Mouse (Mus musculus) frontal cortex, postnatal 25 days (tissue): Measurements from ENCODE around the gene Drd4.

Source experiments
- DNase-seq, 2 experiments: peaks; one replicate each; pipeline ENCODE4 v3.0.0; 2022; ENCODE audit warnings: low spot score in 2 of 2

Gene Drd4

DNA sequence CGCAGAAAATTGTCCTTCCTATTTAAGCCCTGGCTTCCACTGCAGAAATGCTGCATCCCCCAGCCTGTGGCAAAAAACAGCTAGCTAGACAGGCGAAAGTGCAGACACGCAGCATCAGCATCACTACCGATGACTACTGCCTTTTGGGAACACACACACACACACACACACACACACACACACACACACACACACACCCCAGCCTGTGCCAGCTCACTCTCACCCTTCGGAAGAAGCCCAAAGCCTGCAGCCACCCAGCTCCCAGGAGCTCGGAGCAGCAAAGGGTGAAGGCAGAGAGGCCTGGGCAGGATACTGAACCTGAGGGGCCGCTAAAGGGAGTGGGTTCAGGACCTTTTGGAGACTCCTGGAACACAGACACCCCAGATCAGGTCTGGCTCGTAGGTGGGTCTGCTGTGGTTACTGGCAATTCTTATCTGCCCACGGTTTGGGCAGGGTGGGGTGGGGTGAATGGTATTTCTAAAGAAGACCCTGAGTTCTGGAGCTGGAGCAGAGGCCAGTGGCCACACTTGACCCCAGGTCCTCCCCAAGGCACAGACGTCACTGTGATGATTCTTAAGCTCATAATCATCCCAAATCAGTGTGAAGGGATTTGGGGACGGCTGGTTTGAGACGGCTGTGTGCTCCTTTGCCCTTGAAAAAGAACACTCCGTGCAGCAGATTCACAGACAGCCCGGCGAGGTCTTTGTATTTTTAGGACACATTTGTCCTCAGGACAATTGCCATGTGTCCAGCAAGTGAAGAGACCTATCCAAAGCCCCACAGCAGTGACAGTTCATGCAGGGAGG lies 980 bp downstream of the Drd4 start:
- no peak for DNase-seq

DNA sequence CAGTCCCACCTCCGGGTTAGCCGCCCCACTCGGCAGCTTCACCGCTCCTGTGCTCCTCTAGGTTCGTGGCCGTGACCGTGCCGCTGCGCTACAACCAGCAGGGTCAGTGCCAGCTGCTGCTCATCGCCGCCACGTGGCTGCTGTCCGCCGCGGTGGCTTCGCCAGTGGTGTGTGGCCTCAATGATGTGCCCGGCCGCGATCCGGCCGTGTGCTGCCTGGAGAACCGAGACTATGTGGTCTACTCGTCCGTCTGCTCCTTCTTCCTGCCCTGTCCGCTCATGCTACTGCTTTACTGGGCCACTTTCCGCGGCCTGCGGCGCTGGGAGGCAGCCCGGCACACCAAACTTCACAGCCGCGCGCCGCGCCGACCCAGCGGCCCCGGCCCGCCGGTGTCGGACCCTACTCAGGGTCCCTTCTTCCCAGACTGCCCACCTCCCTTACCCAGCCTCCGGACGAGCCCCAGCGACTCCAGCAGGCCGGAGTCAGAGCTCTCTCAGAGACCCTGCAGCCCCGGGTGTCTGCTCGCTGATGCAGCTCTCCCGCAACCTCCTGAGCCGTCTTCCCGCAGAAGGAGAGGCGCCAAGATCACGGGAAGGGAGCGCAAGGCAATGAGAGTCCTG lies 2.2 kb downstream of the Drd4 start:
- no peak for DNase-seq

DNA sequence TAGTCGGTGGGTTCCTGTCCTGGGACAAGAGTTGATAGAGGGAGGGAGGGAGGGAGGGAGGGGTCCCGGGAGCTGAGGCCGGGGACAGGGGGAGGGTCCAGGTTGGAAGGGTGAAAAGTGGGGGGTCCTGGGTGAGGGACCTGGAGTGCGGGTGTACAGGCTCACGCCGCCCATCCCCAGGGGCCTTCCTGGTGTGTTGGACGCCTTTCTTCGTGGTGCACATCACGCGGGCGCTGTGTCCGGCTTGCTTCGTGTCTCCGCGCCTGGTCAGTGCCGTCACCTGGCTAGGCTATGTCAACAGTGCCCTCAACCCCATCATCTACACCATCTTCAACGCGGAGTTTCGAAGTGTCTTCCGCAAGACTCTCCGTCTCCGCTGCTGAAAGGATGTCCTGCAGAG lies 2.7 kb downstream of the Drd4 start:
- no peak for DNase-seq

DNA sequence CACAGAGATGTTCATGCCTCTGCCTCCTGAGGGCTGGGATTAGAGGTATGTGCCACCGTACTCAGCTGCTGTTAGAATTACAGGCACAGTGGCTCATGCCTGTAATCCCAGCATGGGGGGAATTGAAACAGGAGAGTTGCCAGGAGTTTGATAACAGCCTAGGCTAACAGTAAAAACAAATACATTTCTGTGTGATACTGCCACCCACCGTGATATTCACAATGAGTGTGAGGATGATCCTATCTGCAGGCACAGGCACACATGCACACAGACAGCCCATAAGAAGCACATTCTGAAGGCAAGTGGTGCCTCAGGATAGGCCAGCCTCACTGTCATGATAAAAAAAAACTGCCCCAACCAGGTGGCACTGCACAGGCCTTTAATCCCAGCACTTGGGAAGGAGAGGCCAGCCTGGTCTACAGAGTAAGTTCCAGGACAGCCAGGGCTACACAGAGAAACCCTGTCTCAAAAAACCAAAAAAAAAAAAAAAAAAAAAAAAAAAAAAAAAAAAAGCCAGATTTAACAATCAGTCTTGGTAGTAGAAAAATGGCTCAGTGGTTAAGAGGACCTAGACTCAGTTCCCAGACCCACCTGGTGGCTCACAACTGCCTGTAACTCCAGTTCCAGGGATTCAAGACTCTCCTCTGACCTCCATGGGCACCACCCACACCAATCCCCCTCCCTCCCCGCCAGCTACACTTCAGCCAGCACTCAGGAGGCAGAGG lies 6.3 kb downstream of the Drd4 start:
- no peak for DNase-seq

DNA sequence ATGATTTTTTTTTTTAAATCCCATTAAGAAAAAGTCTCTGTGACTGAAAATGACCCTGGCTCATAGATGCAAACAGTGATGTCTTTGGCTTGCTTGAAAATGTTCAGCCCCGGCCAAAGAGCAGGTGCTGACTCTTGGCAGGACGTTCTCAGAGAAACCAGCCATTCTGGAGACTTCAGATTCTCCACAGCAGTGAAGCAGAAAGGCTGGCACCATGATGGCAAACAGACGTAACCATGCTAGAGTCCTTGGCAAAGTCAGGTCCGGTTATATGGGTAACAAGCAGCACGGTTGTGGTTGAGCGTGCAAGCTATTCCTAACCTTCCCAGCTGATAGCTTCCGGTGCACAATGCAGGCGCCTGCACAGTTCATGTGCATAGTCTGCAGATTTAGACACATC lies 7.4 kb downstream of the Drd4 start:
- DNase-seq, result no peak

DNA sequence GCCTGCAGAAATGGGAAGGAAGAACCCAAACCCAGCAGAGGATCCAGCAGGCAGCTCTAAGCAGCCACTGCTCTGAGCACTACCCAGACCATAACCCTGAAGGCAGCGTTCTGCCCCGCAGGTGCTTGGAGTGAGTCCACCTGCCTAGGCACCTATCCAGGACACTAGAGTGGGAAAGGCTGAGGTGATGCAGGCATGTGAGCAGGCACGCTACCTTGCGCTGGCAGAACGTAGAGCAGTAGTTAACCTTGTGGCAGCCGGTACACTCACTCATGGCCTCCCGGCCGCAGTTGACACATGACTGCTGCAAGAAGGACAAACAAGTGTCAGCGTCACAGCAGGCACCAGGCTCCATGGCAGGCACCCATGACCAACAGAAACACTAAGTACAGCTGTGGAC lies 9.6 kb downstream of the Drd4 start:
- DNase-seq, result no peak

DNA sequence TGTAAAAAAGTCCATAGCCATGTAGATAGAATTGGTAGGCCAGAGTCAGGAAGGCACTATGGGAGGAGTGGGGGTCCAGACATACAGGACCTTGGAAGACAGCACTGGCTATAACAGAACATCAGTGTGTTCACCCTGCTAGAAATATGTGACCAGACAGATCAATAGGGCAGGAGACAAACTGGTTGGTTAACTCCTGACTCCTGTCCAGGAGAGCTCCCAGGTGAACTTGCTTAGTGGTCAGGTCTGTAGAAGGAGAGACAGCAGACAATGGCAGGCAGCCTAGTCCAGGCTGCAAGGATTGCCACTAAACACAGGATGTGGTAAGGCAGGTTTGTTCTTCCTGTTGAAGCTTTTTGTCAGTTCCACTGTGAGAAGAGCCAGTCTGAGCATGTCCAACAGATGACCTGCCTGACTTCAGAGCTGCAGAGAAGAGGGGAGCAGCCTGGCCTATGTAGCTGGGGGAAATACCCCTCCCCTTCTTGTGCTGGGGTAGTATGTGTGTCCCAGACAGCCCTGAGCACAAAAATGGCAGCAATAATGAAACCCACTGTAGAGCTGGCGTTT lies 11.0 kb downstream of the Drd4 start:
- DNase-seq, result no peak

DNA sequence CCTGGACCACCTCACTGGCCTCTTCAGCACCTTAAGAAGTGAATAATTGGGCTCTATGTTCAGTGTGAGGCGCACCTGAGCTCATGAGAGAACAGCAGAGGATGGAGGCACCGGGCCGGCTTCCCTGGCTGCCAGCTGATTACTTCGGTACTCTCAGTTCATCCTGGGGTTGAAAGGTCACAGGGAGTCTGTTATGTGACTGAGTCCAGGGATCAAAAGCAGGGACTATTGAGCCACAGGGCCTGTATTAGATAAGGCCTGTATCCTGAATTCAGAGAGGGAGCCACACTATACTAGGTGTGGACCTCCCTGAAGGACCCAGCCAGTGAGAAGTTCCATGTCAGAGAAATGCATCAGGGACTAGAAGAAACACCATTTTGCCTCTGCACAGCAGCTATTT lies 12.7 kb downstream of the Drd4 start:
- no peak for DNase-seq

DNA sequence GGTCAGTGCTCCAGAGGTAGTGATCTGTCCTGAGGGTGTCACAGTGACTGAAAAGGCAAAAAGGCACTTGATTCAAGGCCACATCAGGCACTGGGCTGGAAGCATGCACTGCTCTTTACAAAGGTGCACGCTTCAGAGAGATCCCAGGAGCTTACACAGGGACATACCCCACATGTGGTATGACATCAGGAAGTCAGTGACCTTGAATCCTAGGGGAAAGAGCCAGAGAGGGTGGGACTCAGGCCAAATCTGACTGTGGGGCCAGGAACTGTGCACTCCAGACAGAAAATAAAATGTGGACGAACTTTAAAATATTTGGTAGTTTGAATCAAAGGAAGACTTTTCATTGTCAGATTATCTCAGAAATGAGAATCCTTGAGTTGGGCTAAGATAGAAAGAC lies 22.6 kb downstream of the Drd4 start:
- no peak for DNase-seq

DNA sequence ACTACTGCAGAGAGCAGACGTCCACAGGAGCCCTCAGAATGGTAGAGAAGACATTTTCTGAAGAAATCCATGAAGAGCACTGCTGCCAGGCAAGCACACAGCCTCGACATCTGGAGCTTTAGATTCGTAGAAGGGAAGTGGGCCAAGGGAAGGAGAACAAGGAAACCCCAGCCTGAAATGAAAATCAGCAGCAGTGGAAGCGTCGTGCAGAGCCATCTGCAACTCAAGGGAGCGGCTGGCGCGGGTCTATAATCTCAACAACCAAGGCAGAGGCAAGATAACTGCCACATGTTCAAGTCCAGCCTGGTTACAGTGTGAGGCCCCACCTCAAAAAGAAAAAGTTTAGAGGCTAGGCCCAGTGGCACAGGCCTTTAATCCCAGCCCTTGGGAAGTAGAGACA lies 23.3 kb downstream of the Drd4 start:
- DNase-seq, result no peak

DNA sequence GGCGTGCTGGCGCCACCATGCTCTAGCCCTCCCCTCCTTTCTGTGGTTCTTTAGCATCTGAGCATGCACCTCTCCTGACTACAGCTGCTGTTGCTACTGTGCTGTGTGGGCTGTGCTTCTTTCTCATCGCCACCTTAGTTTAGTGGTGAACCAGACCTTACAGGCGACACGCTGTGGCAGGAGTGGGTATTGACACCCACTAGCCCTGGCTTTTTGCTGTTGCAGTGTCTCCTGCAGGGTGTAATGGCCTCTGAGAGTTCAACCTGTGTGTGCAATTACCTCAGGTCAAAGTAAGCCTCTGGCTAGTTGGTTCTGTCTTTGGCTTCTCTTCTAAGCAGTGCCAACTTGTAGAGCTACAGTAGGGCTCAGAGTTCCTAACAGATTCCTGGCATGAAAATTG lies 24.2 kb downstream of the Drd4 start:
- no peak for DNase-seq

DNA sequence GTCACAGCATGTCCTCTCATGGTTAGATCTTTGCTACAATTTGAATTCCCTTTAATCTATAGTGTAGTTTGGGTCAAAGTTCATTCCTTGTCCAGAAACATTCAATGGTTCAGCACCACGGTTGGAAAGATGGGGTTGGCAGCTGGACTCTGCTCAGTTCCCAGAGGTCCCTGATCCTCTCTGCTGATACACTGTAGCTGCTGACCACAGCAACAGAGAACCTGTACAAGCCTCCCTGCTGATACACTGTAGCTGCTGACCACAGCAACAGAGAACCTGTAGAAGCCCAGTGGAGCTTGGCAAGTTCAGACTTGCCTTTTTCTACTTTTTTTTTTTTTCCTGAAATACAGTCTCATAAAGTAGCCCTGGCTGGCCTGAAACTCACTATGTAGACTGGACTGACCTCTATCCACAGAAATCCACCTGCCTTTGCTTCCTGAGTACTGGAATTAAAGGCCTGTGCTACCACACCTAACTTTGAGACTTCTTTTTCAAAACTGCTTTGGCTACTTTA lies 25.9 kb downstream of the Drd4 start:
- no peak for DNase-seq

DNA sequence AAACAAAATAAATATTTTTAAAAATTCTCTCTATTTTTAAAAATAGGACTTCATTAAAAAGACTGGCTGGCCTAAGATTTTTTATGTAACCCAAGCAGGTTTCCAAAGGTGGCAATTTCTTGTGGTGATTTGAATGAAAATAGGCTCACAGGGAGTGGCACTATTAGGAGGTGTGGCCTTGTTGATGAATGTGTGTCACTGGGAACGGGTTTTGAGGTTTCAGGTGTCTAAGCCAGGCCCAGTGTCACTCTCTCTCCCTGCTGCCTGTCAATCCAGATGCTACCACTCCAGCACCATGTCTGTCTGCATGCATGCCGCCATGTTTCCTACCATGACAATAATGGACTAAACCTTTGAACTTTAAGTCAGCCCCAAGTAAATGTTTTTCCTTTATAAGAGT lies 27.6 kb downstream of the Drd4 start:
- DNase-seq, result no peak

DNA sequence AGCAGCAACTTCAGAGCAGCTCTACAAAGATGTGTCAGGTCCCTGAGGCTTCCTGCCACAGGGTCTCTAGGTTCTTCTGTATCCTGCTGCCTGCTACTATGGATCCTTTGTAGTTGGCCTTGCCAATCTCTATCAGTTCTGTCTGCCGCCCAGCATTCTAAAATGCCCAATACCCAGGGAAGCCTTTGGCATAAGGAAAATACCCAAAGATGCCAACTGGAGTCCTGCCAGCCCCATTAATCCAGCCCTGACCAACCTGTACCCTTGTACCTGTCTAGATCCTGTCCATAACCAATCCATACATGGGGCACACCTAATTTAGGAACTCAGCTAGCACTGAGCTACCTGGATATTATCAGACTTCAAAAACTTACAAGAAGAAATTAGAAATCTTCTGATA lies 32.9 kb downstream of the Drd4 start:
- DNase-seq, result no peak

DNA sequence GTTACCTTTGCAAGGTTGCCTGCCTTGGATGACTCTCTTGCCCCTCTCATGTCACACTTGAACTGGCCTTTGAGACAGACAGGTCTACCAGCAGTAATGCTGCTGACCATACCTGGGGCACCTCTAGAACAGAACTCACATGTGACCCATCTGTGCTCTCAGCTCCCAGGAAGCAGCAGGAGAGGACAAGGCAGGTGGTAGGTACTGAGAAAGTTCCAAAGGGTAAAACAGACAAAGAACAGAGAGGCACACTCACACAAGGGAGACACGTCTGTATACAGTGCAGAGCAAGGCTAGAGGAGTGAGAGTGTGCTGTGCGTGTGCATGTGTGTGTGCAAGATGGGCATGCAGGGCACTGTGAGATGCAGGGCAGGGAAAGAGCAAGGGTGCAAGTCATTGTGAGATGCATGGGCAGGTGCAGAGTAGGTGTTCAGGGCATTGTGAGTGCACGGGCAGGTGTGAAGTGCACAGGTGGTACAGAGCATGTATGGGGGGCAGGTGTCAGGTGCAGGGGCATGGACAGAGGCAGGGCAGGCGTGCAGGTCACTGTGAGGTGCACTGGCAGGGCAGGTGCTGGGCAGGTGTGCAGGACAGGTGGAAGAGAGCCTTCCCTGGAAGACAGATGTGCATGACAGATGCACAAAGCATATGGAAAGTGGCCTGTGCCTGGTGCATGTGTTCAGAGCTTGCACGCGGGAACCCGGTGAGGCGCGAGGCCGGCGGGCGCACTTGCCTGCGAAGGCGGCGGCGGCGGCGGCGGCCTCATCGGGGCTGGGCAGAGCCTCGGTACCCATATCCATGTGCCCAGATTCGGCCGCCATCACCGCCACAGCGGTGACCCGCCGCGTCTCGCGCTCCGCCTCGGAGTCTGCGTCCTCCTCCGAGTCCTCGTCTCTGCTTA lies 35.0 kb downstream of the Drd4 start:
- no peak for DNase-seq

DNA sequence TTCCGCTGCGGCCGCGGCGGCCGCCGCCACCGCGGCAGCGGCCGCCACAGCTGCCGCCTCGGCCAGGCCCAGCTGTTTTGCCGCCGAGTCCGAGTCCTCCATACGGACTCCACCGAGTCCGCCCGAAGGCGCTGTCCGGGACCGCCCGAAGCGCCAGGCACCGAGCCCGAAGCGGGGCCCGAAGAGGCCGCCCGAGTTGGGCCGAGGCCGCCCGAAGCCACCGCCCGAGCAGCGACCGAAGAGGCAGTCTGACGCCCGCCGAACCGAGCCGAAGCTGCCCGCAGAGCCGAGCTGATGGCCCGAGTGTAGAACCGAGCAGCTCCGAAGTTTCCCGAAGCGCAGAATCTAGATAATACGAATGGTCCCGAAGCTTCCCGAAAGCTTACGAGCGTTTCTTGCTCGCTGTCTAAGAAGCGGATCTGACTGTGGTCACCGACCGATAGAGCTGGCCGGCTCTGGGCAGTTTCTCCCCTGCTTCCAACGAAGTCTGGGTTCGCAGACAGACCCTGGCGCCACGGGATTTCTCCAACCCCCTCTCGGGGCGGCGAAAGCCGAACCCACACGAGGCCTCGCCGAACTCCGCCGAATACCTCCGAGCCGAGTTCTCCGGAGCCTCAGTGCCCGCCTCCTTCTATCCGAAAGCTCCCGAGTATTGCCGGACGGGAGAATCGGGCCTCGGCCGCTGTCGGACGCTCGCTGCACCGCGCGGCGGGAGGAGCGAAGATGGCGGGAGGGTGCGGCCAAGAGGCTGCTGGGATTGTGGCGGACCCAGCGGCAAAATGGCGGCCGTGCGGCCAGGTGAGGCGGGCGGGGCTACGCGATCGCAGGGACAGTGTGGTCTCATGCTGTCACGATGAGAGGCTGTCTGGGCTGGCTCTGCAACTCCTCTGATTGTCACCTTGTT lies 35.9 kb downstream of the Drd4 start, which contains the start of the genes Deaf1 and Tmem80:
Gene Deaf1, minus strand, starts transcription at position 222 of the 904 bp plus-strand sequence.
Gene Tmem80, plus strand, starts transcription at position 271 of the 904 bp plus-strand sequence.
- DNase-seq, result peak; percentile 100

DNA sequence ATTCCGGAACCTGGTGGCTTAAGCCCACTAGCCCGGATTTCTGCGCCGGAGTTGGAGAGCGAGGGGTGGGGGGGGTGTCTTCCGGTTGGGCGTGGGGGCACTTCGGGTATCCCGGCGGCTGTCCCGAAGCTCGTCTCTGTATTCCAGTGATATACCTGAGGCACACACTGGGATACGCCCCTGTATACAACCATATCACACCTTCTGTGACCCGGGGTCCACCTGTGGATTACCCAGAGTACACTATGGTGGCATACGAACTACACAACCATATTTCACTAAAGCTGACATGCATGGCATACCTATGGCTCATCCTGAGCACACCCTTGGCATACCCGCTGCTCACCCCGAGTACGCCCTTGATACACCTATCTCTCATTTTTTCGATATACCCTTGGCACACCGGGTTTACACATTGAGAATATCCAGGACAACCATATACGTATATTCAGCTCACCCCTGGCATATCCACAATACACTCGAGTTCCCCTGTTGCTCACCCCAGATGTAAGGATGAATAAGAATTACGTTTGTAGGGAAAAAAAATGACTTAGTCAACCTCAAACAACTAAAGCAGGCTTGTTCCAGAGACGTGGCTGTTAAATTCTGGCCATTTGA lies 36.7 kb downstream of the Drd4 start:
- DNase-seq, result no peak

DNA sequence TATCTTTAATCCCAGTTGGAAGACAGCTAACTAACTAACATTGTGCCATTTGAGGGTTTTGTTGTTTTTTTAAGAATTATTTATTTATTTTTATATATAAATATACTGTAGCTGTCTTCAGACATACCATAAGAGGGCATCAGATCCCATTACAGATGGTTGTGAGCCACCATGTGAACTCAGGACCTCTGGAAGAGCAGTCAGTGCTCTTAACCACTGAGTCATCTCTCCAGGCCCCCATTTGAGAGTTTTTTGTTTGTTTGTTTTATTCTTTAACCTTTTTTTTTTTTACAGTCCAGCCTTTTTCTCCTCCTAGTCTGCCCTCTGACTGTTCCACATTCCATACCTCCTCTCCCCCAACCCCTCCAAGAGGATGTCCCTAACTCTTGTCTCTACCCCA lies 38.9 kb downstream of the Drd4 start:
- DNase-seq, result no peak

DNA sequence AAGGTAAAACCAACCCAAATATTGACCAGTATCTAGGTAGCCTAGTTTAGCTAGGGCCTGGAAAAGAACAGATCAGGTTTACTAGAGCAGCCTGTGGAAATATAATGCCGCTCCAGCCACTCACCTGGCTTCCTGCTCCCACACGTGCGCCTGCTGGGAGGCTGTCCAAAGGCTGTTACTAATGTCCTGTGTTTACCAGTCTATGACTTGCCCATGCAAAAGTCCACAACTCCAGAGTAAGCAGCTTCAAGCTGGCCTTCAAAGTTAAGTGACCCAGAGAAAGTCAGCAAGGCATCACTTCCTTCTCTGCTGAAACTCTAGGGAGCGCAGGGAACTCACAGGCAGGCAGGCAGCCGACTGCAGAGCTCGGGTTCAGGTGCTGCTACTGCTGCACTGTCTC lies 40.2 kb downstream of the Drd4 start:
- DNase-seq, result no peak
